22 mouse cellular contexts compared by ENCODE assay signal in genomic region chr10:71351301-71351700, GRCm38 (mm10). TPM values are rescaled to one million over a fixed set of nuclear protein-coding genes. Genes with fewer than 3 reads are reported as not detected.
DNase-seq lines count a peak whose midpoint lies in the region; ATAC-seq lines count a peak whose summit lies in the region.
"Had no signal": no experiment of that assay in that cellular context is flagged by ENCODE, and none has a peak within 500 bp of the region (broad histone marks: within the 10 kb centered on the region; RNA-seq: fewer than 3 reads in every experiment).

No protein-coding gene starts in this region.

- H3K4me1 ChIP-seq in midbrain, embryonic 11.5 days (ENCODE audit: control insufficient read depth, insufficient read depth, low read length) = peaks cover 14% of the 10 kb centered on the region; the same call in 1 of the 2 replicates
- H3K4me1 ChIP-seq in midbrain, embryonic 10.5 days = peaks cover 29% of the 10 kb centered on the region
- H3K4me1 ChIP-seq in hindbrain, embryonic 12.5 days = peaks cover 20% of the 10 kb centered on the region

- DNase-seq in midbrain, embryonic 11.5 days (ENCODE audit: low spot score, missing footprints) = peak; percentile 45
- DNase-seq in midbrain, embryonic 10.5 days (ENCODE audit: low spot score) = no peak
- DNase-seq in right cerebral cortex, postnatal 10 days (ENCODE audit: low spot score in 2 of 2) = peak; percentile 46 to 73
- no peak for DNase-seq in right cerebral cortex, postnatal 36 days (ENCODE audit: low spot score in 2 of 2)
- DNase-seq: adrenal gland, adult 2 months; adrenal gland, postnatal 10 days; adrenal gland, postnatal 25 days; cerebellum, adult 11 months; cerebellum, adult 18-20 months; cerebellum, adult 8-10 months; cerebellum, adult 9-11 months; cerebellum, postnatal 14 days; cerebellum, postnatal 36 days; embryo, embryonic 11 days had no signal

- ATAC-seq in midbrain, embryonic 11.5 days (ENCODE audit: low FRiP score) = no peak
- no peak for ATAC-seq in hindbrain, embryonic 12.5 days (ENCODE audit: low FRiP score)
- ATAC-seq: forebrain, embryonic 14.5 days; forebrain, embryonic 16.5 days had no signal

- no peaks in the 10 kb centered on the region; the same call in 1 of the 2 replicates for H3K36me3 ChIP-seq in midbrain, embryonic 11.5 days (ENCODE audit: control insufficient read depth, insufficient read depth, low read length)
- H3K36me3 ChIP-seq in midbrain, embryonic 10.5 days = peaks cover 38% of the 10 kb centered on the region
- no peaks in the 10 kb centered on the region for H3K36me3 ChIP-seq in hindbrain, embryonic 12.5 days
- H3K36me3 ChIP-seq: embryonic facial prominence, embryonic 13.5 days had no signal

- H3K9me3 ChIP-seq in midbrain, embryonic 11.5 days (ENCODE audit: control insufficient read depth, low read length) = no peaks in the 10 kb centered on the region
- H3K9me3 ChIP-seq in midbrain, embryonic 10.5 days (replicated peaks) = no peaks in the 10 kb centered on the region
- H3K9me3 ChIP-seq in hindbrain, embryonic 12.5 days (replicated peaks) = no peaks in the 10 kb centered on the region
- H3K9me3 ChIP-seq: embryonic facial prominence, embryonic 13.5 days; embryonic facial prominence, embryonic 15.5 days; forebrain, embryonic 10.5 days; forebrain, embryonic 12.5 days had no signal

- WGBS in midbrain, embryonic 11.5 days = 96% methylated on average over 7 of the region's 7 CpGs
- 96% methylated on average over 7 of the region's 7 CpGs for WGBS in midbrain, embryonic 10.5 days
- WGBS in hindbrain, embryonic 12.5 days = 91% methylated on average over 7 of the region's 7 CpGs

- H3K9ac ChIP-seq in midbrain, embryonic 11.5 days (ENCODE audit: low read length) = no peak overlapping the region
- no peak overlapping the region for H3K9ac ChIP-seq in hindbrain, embryonic 12.5 days
- H3K9ac ChIP-seq: embryonic facial prominence, embryonic 13.5 days; embryonic facial prominence, embryonic 15.5 days; forebrain, embryonic 12.5 days had no signal

- H3K4me2 ChIP-seq in midbrain, embryonic 11.5 days = no peak overlapping the region
- no peak overlapping the region for H3K4me2 ChIP-seq in hindbrain, embryonic 12.5 days (replicated peaks)
- H3K4me2 ChIP-seq: embryonic facial prominence, embryonic 13.5 days; embryonic facial prominence, embryonic 15.5 days; forebrain, embryonic 12.5 days had no signal

- H3K27ac ChIP-seq in midbrain, embryonic 11.5 days (ENCODE audit: low read depth, low read length) = no peak overlapping the region
- H3K27ac ChIP-seq in midbrain, embryonic 10.5 days (replicated peaks) = no peak overlapping the region
- H3K27ac ChIP-seq in hindbrain, embryonic 12.5 days = no peak overlapping the region
- H3K27ac ChIP-seq: embryonic facial prominence, embryonic 13.5 days; embryonic facial prominence, embryonic 15.5 days; forebrain, embryonic 10.5 days; forebrain, embryonic 12.5 days had no signal

- H3K27me3 ChIP-seq in midbrain, embryonic 11.5 days (ENCODE audit: control insufficient read depth, insufficient read depth, low read length) = no peaks in the 10 kb centered on the region
- no peaks in the 10 kb centered on the region for H3K27me3 ChIP-seq in midbrain, embryonic 10.5 days (ENCODE audit: low read depth, poor library complexity, severe bottlenecking)
- H3K27me3 ChIP-seq in hindbrain, embryonic 12.5 days = no peaks in the 10 kb centered on the region
- H3K27me3 ChIP-seq: embryonic facial prominence, embryonic 13.5 days; embryonic facial prominence, embryonic 15.5 days; forebrain, embryonic 12.5 days had no signal

- no peak overlapping the region for H3K4me3 ChIP-seq in midbrain, embryonic 11.5 days (ENCODE audit: low read depth, low read length)
- H3K4me3 ChIP-seq in midbrain, embryonic 10.5 days = no peak overlapping the region
- no peak overlapping the region for H3K4me3 ChIP-seq in hindbrain, embryonic 12.5 days
- H3K4me3 ChIP-seq: embryonic facial prominence, embryonic 13.5 days; embryonic facial prominence, embryonic 15.5 days; erythroblast, embryonic 14.5 days; forebrain, embryonic 10.5 days; forebrain, embryonic 12.5 days had no signal

RNA-seq across cellular contexts. Expression of gene Ipmk, which starts 3.7 kb away (rescaled TPM):
- 24.8 and 24.9 TPM in 2 replicates for polyA plus RNA-seq in midbrain, embryonic 11.5 days (2014; fragmentation: Nextera tagmentation; extraction: Ambion mirVana)
- 19.1 and 20.2 TPM in 2 replicates for polyA plus RNA-seq in midbrain, embryonic 10.5 days (2016; fragmentation: Nextera tagmentation; extraction: Ambion mirVana)
- 23.4 and 24.8 TPM in 2 replicates for polyA plus RNA-seq in hindbrain, embryonic 12.5 days (2016; fragmentation: Nextera tagmentation; extraction: Ambion mirVana)

RNA-seq across cellular contexts. Expression of gene Cisd1, which starts 6.5 kb away (rescaled TPM):
- 152 and 155 TPM in 2 replicates for polyA plus RNA-seq in midbrain, embryonic 11.5 days (2014; fragmentation: Nextera tagmentation; extraction: Ambion mirVana)
- polyA plus RNA-seq in midbrain, embryonic 10.5 days (2016; fragmentation: Nextera tagmentation; extraction: Ambion mirVana) = 153 and 154 TPM in 2 replicates
- 137 and 154 TPM in 2 replicates for polyA plus RNA-seq in hindbrain, embryonic 12.5 days (2016; fragmentation: Nextera tagmentation; extraction: Ambion mirVana)

Comparison
In these comparisons a context has a peak if more than half of its experiments do, and no peak if none do; other contexts are left out.
1. DNase-seq: peak in midbrain, embryonic 11.5 days (single experiment) and right cerebral cortex, postnatal 10 days (2 of 2); none in midbrain, embryonic 10.5 days (single experiment) and right cerebral cortex, postnatal 36 days (0 of 2).